Mouse (Mus musculus) mouse trophoblast stem cell (cell line): ENCODE measurements around the gene Id2.

Experiments used
- in situ Hi-C, 2 experiments: fragments of 300-500 bp; cut with MseI, MboI; formaldehyde crosslinking; loops; 2 replicates in 1 of 2; 3 replicates in 1 of 2; pipeline ENCODE4 v1.15.1; 2025

Id2 gene

DNA sequence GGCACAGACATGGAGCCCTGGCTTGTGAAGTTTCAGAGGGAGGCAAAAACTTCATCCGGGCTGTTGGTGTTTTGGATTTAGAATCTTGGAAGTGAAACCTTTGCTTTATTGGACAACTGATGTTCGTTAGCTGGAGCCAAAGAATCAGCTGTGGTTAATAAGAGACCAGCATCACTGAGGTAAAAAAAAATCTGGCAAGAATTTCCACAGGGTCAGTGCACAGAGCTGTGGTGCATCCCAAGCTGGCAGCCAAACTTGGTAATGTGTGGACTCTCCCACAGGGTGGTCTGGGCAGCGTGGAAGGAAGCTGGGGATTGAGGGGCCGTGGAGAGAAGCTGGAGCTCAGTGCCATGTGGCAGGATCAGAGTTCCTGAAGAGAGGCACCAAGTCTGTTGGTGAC is 10.0 kb downstream of the Id2 start:
- in situ Hi-C loops: loop anchor here (25.0 kb wide), 1 partner anchor 975 kb away; no protein-coding TSS in a partner anchor

DNA sequence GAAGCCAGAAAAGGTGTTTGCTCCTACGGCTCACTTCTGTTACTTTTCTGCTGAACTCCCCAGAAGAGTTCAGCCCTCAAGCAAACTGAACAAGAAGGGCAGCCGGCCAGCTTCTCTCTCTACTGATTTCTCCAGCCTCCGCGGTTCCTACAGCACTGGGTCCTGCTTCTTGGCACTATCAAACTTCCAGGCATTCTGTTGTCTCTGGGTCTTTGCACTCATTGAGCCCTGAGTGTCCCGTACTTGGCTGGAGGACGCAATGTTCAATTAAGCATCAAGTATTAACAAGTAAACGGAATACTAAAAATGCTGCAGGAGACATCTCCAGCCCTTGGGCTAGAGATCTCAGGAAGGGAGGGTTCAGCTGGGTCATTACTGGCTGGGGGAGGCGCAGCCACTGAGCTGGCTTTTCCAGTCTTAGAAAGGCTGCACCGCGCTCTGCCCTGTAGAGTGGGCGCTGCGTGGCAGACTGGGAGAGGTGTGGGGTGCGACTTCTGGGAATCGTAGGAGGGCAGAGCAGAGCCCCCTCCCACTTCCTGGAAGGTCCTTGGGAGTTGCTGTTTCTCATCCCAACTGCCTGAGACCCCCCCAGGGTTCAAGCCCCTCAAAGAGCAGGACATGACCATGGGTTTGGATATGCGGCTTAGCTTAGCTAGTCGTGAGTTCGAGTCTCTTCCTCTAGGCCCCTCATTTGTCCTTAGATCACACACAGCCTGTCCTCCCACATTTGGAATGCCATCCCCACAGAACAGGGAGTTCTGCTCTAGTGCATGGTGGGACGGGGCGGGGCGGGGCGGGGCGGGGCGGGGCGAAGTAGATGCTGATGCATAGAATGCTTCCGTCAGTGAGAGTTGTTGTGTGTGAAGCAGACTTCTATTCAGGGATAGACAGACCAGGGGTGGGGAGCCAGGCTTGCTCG is 13.4 kb downstream of the Id2 start:
- in situ Hi-C loops: loop anchor here (25.0 kb wide), 1 partner anchor 979 kb away; no protein-coding TSS in a partner anchor

DNA sequence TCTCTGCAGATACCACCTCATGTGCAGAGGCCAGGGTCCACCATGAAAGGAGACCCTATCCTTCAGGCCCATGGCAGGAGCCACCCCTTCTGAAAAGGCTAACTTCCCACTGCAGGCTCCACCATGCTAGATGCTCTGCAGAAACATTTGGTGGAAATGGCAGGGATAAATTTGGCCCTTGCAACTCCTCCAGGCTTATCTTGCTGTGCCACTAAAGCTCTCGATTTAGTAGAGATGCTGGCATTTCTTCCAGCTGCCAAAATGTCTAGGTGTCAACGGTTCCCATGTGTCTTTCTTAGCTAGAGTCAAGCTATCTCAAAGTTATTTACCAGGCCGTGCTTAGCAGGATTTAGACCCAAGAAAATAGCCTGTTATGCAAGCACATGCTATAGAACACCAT is 22.6 kb downstream of the Id2 start:
- in situ Hi-C loops: loop anchor here in 1 of 2 experiments (25.0 kb wide), 1 partner anchor 1213 kb away; no protein-coding TSS in a partner anchor

DNA sequence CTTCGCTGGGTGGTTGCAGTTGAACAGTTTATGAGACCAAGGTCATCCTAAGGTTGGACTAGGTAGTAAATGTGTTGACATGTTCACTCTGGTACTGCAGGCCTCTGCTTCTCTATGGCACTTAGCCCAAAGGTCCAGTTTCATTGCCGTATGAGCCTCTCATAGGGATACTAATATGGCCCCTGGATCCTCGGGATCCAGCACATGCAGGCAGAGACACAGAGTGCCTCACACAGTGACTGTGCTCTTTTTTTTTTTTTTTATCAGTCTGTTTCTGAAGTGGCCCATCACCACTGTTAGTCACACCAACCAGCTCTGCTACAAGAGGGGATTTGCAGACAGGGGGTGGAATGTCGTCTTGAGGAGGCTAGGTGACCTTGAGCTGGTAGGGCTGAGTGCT is 23.6 kb downstream of the Id2 start:
- in situ Hi-C loops: loop anchor here in 1 of 2 experiments (25.0 kb wide), 1 partner anchor 1214 kb away; no protein-coding TSS in a partner anchor

DNA sequence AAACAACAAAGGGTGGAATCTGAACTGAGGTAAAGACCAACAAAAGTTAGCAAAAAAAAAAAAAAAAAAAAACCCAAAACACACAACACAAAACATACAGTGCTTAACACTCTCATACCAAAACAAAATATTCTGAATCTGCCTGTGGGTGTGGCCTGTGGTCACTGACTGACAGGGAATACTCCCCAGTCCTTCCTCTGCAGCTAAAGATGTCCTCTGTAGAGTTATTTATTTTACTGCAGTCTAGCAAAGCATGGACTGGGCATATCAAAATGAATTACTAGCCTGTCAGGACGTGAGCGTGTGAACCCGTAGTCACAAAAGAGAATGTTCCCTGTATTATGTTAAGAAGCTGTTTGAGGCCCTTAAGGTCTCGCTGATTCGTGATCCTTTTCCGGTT is 34.7 kb downstream of the Id2 start:
- in situ Hi-C loops: loop anchor here in 1 of 2 experiments (25.0 kb wide), 1 partner anchor 1225 kb away; no protein-coding TSS in a partner anchor

DNA sequence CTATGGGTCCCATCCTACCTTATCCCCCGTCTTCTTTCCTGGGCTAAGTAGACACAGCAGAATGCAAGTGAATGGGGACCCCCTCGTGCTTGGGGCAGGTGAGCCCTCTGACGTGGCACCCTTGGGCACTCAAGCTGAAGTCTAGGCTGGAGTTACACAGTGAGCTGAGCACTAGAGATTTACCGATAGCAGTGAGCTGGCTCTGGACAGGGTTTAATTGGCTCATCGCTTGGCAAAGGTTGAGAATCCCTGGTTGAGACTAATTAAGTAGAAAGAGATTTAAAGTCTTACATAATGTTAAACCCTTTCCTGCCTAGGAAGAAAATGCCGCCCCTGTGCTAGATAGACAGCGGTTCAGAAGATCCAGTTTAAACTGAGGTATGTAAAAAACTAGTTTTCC is 36.0 kb downstream of the Id2 start:
- in situ Hi-C loops: loop anchor here in 1 of 2 experiments (25.0 kb wide), 1 partner anchor 1226 kb away; no protein-coding TSS in a partner anchor

DNA sequence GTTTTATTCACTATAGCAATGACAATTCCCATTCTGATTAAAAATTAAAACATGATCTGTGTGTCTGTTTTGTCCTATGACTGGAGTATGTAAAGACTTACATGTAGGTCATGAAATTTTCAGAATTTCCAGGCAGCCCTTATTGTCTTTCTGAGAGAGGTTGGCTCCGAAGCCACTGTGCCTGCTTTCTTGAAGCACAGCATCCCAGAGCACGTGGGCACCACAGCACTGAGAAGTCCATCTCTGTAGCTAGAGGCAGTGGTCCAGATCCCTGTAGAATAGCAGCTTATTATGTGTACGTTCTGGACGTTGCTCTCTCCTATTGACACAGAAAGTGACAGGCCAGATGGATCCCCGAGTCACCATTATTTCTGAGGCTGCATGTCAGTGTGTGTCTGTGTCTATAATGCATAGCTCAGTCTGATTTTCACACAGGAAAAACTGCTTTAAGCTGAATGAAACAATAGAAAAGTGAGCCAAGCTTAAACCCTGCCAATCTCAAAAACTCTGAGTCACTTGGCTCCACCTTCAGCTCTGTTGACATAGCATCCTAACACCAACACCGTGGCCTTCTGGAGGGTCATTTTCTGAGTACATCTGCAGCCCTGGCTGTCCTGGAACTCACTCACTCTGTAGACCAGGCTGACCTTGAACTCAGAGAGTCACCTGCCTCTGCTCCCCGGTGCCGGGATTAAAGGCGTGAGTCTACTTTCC is 37.3 kb downstream of the Id2 start:
- in situ Hi-C loops: loop anchor here in 1 of 2 experiments (25.0 kb wide), 1 partner anchor 1228 kb away; no protein-coding TSS in a partner anchor

DNA sequence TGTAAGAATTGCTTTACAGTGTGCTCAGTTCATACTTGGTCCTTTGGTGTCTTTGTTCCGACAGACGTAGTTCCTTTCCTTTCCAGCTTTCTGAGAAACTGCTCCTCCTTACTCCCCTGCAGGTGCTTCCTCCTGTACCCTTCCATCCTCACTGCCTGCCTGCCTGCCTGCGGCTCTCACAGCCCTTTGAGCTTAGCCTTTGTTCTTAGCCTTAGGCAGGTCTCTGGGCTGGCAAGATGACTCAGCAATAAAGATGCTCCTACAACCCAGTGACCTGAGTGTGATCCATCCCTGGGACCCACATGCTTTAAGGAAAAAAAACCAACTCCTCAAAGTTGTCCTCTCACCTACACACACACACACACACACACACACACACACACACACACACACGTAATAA is 42.0 kb downstream of the Id2 start:
- in situ Hi-C loops: loop anchor here in 1 of 2 experiments (25.0 kb wide), 1 partner anchor 1232 kb away; no protein-coding TSS in a partner anchor

DNA sequence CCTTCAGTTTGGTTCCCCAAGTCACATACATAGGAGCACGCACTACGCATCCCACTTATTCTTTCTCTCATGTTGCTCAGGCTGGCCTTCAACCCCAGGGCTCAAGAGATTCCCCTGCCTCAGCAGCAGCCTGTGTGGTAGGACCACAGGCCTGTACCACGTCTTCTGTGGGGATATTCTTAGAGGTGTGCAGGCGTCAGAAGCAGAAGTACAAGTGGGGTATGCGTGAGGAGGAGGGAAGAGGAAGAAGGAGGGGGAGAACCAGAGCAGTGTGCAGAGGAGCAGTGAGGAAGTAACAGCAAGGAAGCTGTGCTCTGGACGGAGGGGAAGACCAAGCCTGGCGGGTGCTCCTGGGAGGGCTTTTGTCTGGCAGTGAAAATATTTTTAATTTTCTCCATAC is 42.4 kb downstream of the Id2 start:
- in situ Hi-C loops: loop anchor here in 1 of 2 experiments (25.0 kb wide), 1 partner anchor 1233 kb away; no protein-coding TSS in a partner anchor

DNA sequence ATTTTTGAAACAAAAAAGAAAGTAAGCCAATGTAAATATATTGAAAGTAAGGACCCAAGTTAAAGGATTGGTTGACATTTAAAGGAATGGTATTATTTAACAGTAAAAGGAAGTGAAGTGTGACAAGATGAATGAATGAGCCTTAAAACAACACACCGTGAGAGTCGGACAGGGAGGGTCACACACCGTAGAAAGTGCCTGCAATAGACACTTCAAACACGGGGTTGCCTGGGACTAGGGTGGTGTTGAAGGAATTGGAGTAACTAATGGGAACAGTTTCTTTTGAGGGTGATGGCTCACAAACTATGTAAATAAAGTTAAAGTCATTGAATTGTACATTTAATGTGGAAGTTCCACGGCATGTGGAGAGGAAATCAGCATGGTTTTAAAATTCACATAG is 47.7 kb downstream of the Id2 start:
- in situ Hi-C loops: loop anchor here in 1 of 2 experiments (25.0 kb wide), 1 partner anchor 1038 kb away; no protein-coding TSS in a partner anchor

DNA sequence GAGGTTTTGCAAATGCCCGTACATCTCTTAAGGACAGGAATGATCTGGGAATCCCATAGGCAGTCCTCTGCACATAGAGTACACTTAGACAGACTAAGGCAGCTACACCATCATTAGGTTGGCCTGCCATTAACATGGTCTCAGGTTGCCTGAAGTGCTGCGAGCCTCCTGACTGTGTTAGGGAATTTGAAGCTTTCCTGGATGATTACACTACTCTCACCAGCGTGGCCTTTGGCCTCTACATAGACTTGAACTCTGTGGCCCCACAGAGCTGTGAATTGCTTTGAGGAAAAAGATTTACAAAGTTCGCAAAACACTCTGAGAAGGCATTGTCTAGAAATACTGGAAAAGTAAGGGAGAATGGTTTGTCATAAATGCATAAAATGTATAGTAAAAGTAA is 52.4 kb downstream of the Id2 start:
- in situ Hi-C loops: loop anchor here in 1 of 2 experiments (25.0 kb wide), 1 partner anchor 1043 kb away; no protein-coding TSS in a partner anchor

DNA sequence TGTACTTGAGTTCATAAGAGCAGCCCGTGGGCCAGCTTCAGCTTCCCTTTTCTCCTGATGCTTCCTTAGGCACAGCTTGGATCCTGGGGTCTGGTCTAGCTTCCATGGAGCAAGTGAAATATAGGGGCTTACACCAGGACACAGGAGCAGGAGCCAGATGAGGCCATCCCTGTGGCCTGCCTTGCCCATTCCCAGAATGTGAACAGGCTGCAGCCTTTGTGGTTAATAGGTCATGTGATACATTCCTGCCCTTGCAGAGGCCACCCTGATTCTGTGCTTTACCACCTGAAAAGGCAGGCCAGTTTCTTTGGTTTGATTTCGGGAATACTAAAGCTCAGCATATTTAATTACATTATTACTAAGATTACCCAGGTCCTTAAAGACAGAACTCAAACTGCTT is 52.9 kb downstream of the Id2 start:
- in situ Hi-C loops: loop anchor here in 1 of 2 experiments (25.0 kb wide), 1 partner anchor 1043 kb away; no protein-coding TSS in a partner anchor
